Mouse (Mus musculus) hindbrain, embryonic 14.5 days (tissue): ENCODE data around the gene Adgre1. TPM values are rescaled to one million over a fixed set of nuclear protein-coding genes. Genes with fewer than 3 reads are reported as not detected.

Source experiments
- ATAC-seq: fragments of 200-750 bp; cut with Nextera tagmentation; 2 replicates; pipeline ENCODE4 v1.8.0; 2017; ENCODE audit warnings: moderate number of reproducible peaks, mild to moderate bottlenecking, moderate TSS enrichment, moderate library complexity; ENCODE audit not compliant: low FRiP score
- DNase-seq: peaks from one replicate; pipeline ENCODE4 v3.0.0-alpha.2; 2015; ENCODE audit warnings: low spot score
- H3K27ac ChIP-seq: fragments of 300-500 bp; sonication (generic); 2 replicates; pipeline ENCODE4 v1.5.1; 2014; ENCODE audit warnings: mild to moderate bottlenecking, moderate library complexity
- H3K27me3 ChIP-seq: fragments of 300-500 bp; sonication (generic); 2 replicates; pipeline ENCODE4 v1.6.1; 2014; ENCODE audit warnings: mild to moderate bottlenecking, low read length, mixed read lengths; ENCODE audit not compliant: control insufficient read depth, insufficient read depth
- H3K36me3 ChIP-seq: fragments of 300-500 bp; sonication (generic); replicated peaks from 2 replicates; pipeline ENCODE4 v1.6.1; 2014; ENCODE audit not compliant: control insufficient read depth, insufficient read depth
- H3K4me1 ChIP-seq: fragments of 300-500 bp; sonication (generic); replicated peaks from 2 replicates; pipeline ENCODE4 v1.6.1; 2014; ENCODE audit warnings: antibody characterized with exemption, low read length, mixed read lengths; ENCODE audit not compliant: control insufficient read depth, insufficient read depth
- H3K4me2 ChIP-seq: fragments of 300-500 bp; sonication (generic); replicated peaks from 2 replicates; pipeline ENCODE4 v1.6.1; 2014; ENCODE audit warnings: mild to moderate bottlenecking, moderate library complexity
- H3K4me3 ChIP-seq: fragments of 300-500 bp; sonication (generic); replicated peaks from 2 replicates; pipeline ENCODE4 v1.5.1; 2014; ENCODE audit warnings: mild to moderate bottlenecking, low read length
- H3K9ac ChIP-seq: fragments of 300-500 bp; sonication (generic); 2 replicates; pipeline ENCODE4 v1.6.1; 2014
- H3K9me3 ChIP-seq: fragments of 300-500 bp; sonication (generic); 2 replicates; pipeline ENCODE4 v1.6.1; 2016; ENCODE audit warnings: low read length; ENCODE audit not compliant: control insufficient read depth
- WGBS: fragments of 180-500 bp; shearing (Covaris S2); extraction: QIAGEN DNeasy Blood & Tissue Kit; methylation state at CpG from one replicate; pipeline ENCODE4 v1.1.7; 2014; 5-methylcytosine and 5-hydroxymethylcytosine counted together
- polyA plus RNA-seq: library from polyadenylated mRNA; unstranded; fragments of >200 nt; fragmentation: Nextera tagmentation; extraction: Ambion mirVana; gene quantifications from 2 replicates; pipeline ENCODE4 v1.2.1, GENCODE M21; 2014

Adgre1 gene
- polyA plus RNA-seq, 1 experiment from 2014 or later: 4.9 TPM

GRCm38 (mm10) chr17:57335673-57336303 lies 22.7 kb upstream of the Adgre1 start:
- Histone ChIP-seq H3K9me3 (no peaks in the 10 kb centered on the region), H3K4me1 (no peaks in the 10 kb centered on the region), H3K9ac (no peak overlapping the region), H3K4me2 (no peak overlapping the region), H3K27ac (no peak overlapping the region), H3K27me3 (no peaks in the 10 kb centered on the region), H3K4me3 (no peak overlapping the region), H3K36me3 (no peaks in the 10 kb centered on the region)
- DNase-seq: peak; percentile 97
- ATAC-seq: peak; percentile 92
- WGBS: 13% methylated on average over 11 of the region's 11 CpGs

GRCm38 (mm10) chr17:57337996-57338395 lies 20.5 kb upstream of the Adgre1 start:
- no peaks in the 10 kb centered on the region for H3K4me1 ChIP-seq
- no peak overlapping the region for H3K27ac ChIP-seq
- no peaks in the 10 kb centered on the region for H3K9me3 ChIP-seq
- DNase-seq: no peak
- no peaks in the 10 kb centered on the region for H3K27me3 ChIP-seq
- no peak overlapping the region for H3K9ac ChIP-seq
- no peak for ATAC-seq
- no peaks in the 10 kb centered on the region for H3K36me3 ChIP-seq
- H3K4me2 ChIP-seq: no peak overlapping the region
- 83% methylated on average over 10 of the region's 10 CpGs for WGBS
- H3K4me3 ChIP-seq: no peak overlapping the region

- no peaks in the 10 kb centered on the region for H3K27me3 ChIP-seq
- no peak overlapping the region for H3K4me2 ChIP-seq
- 86% methylated on average over 9 of the region's 9 CpGs for WGBS
- H3K9ac ChIP-seq: no peak overlapping the region
- DNase-seq (no peak), ATAC-seq (no peak)
- no peak overlapping the region for H3K27ac ChIP-seq
- no peaks in the 10 kb centered on the region for H3K9me3 ChIP-seq
- no peaks in the 10 kb centered on the region for H3K4me1 ChIP-seq
- no peaks in the 10 kb centered on the region for H3K36me3 ChIP-seq
- H3K4me3 ChIP-seq: no peak overlapping the region
Observed at GRCm38 (mm10) chr17:57339298-57339697, 19.2 kb upstream of the Adgre1 start.

GRCm38 (mm10) chr17:57341568-57341967 lies 16.9 kb upstream of the Adgre1 start:
- H3K27ac ChIP-seq: no peak overlapping the region
- no peak overlapping the region for H3K4me3 ChIP-seq
- H3K4me2 ChIP-seq: no peak overlapping the region
- no peak for DNase-seq
- no peaks in the 10 kb centered on the region for H3K36me3 ChIP-seq
- no peak overlapping the region for H3K9ac ChIP-seq
- no peaks in the 10 kb centered on the region for H3K4me1 ChIP-seq
- ATAC-seq: no peak
- no peaks in the 10 kb centered on the region for H3K27me3 ChIP-seq
- no peaks in the 10 kb centered on the region for H3K9me3 ChIP-seq
- WGBS: 86% methylated on average over 4 of the region's 4 CpGs

GRCm38 (mm10) chr17:57344029-57344707 lies 14.3 kb upstream of the Adgre1 start:
- no peak for DNase-seq
- no peak overlapping the region for H3K4me3 ChIP-seq
- no peaks in the 10 kb centered on the region for H3K9me3 ChIP-seq
- no peaks in the 10 kb centered on the region for H3K36me3 ChIP-seq
- H3K27me3 ChIP-seq: no peaks in the 10 kb centered on the region
- H3K4me2 ChIP-seq: no peak overlapping the region
- H3K27ac ChIP-seq: no peak overlapping the region
- no peak for ATAC-seq
- H3K9ac ChIP-seq: no peak overlapping the region
- 70% methylated on average over 2 of the region's 2 CpGs for WGBS
- H3K4me1 ChIP-seq: no peaks in the 10 kb centered on the region

- H3K4me3 ChIP-seq: no peak overlapping the region
- no peaks in the 10 kb centered on the region for H3K4me1 ChIP-seq
- 84% methylated on average over 6 of the region's 6 CpGs for WGBS
Observed at GRCm38 (mm10) chr17:57347017-57347416, 11.5 kb upstream of the Adgre1 start.

GRCm38 (mm10) chr17:57347781-57348180 lies 10.7 kb upstream of the Adgre1 start:
- H3K27me3 ChIP-seq: no peaks in the 10 kb centered on the region
- no peaks in the 10 kb centered on the region for H3K36me3 ChIP-seq
- no peaks in the 10 kb centered on the region for H3K4me1 ChIP-seq
- no peaks in the 10 kb centered on the region for H3K9me3 ChIP-seq
- ATAC-seq (no peak), DNase-seq (no peak)
- WGBS: 83% methylated on average over 2 of the region's 2 CpGs
- H3K4me2 ChIP-seq: no peak overlapping the region
- H3K9ac ChIP-seq: no peak overlapping the region
- no peak overlapping the region for H3K27ac ChIP-seq
- no peak overlapping the region for H3K4me3 ChIP-seq

More at GRCm38 (mm10) chr17:57347017-57347416, 11.5 kb upstream of the Adgre1 start:
- DNase-seq: no peak
- no peak overlapping the region for H3K27ac ChIP-seq
- H3K27me3 ChIP-seq: no peaks in the 10 kb centered on the region
- H3K9ac ChIP-seq: no peak overlapping the region
- H3K9me3 ChIP-seq: no peaks in the 10 kb centered on the region
- no peaks in the 10 kb centered on the region for H3K36me3 ChIP-seq
- H3K4me2 ChIP-seq: no peak overlapping the region
- ATAC-seq: no peak

GRCm38 (mm10) chr17:57349067-57349466 lies 9.4 kb upstream of the Adgre1 start:
- ATAC-seq: no peak

GRCm38 (mm10) chr17:57350212-57350611 lies 8.3 kb upstream of the Adgre1 start:
- Histone ChIP-seq H3K9me3 (no peaks in the 10 kb centered on the region), H3K9ac (no peak overlapping the region), H3K4me1 (no peaks in the 10 kb centered on the region), H3K27ac (no peak overlapping the region), H3K27me3 (no peaks in the 10 kb centered on the region), H3K36me3 (no peaks in the 10 kb centered on the region), H3K4me3 (no peak overlapping the region), H3K4me2 (no peak overlapping the region)
- ATAC-seq (no peak), DNase-seq (no peak)
- WGBS: 91% methylated on average over 5 of the region's 5 CpGs

More at GRCm38 (mm10) chr17:57349067-57349466, 9.4 kb upstream of the Adgre1 start:
- Histone ChIP-seq H3K36me3 (no peaks in the 10 kb centered on the region), H3K4me2 (no peak overlapping the region), H3K27me3 (no peaks in the 10 kb centered on the region), H3K4me3 (no peak overlapping the region), H3K9ac (no peak overlapping the region), H3K4me1 (no peaks in the 10 kb centered on the region), H3K9me3 (no peaks in the 10 kb centered on the region), H3K27ac (no peak overlapping the region)
- no peak for DNase-seq
- WGBS: 72% methylated on average over 5 of the region's 5 CpGs
